Mouse (Mus musculus) intestine, embryonic 16.5 days (tissue): Measurements from ENCODE around the gene Acot7. TPM values are rescaled to one million over a fixed set of nuclear protein-coding genes. Genes with fewer than 3 reads are reported as not detected.
A peak's percentile ranks its signal among the peaks of the same experiment; 100 is the strongest.

Experiments used
- ATAC-seq: fragments of 200-750 bp; cut with Nextera tagmentation; 2 replicates; pipeline ENCODE4 v1.8.0; 2017; ENCODE audit warnings: moderate TSS enrichment, moderate library complexity
- H3K27ac ChIP-seq: fragments of 300-500 bp; sonication (generic); 2 replicates; pipeline ENCODE4 v1.5.1; 2014; ENCODE audit warnings: mild to moderate bottlenecking, low read length
- H3K27me3 ChIP-seq: fragments of 300-500 bp; sonication (generic); replicated peaks from 2 replicates; pipeline ENCODE4 v1.6.1; 2014; ENCODE audit warnings: low read length, control low read depth, mixed read lengths; ENCODE audit not compliant: control insufficient read depth, insufficient read depth
- H3K36me3 ChIP-seq: fragments of 300-500 bp; sonication (generic); 2 replicates; pipeline ENCODE4 v1.6.1; 2014; ENCODE audit warnings: low read length, control low read depth; ENCODE audit not compliant: control insufficient read depth, insufficient read depth
- H3K4me1 ChIP-seq: fragments of 300-500 bp; sonication (generic); 2 replicates; pipeline ENCODE4 v1.6.1; 2014; ENCODE audit warnings: low read length, control low read depth, mixed read lengths; ENCODE audit not compliant: control insufficient read depth, insufficient read depth
- H3K4me2 ChIP-seq: fragments of 300-500 bp; sonication (generic); 2 replicates; pipeline ENCODE4 v1.6.1; 2014; ENCODE audit warnings: low read depth, low read length, control low read depth
- H3K4me3 ChIP-seq: fragments of 300-500 bp; sonication (generic); 2 replicates; pipeline ENCODE4 v1.5.1; 2014; ENCODE audit warnings: mild to moderate bottlenecking, low read length
- H3K9ac ChIP-seq: fragments of 300-500 bp; sonication (generic); 2 replicates; pipeline ENCODE4 v1.6.1; 2014; ENCODE audit warnings: low read depth, low read length
- H3K9me3 ChIP-seq: fragments of 300-500 bp; sonication (generic); 2 replicates; pipeline ENCODE4 v1.6.1; 2016; ENCODE audit warnings: low read length, control low read depth; ENCODE audit not compliant: control insufficient read depth
- WGBS: fragments of 180-500 bp; shearing (Covaris S2); extraction: QIAGEN DNeasy Blood & Tissue Kit; methylation state at CpG from one replicate; pipeline ENCODE4 v1.1.7; 2014; 5-methylcytosine and 5-hydroxymethylcytosine counted together
- polyA plus RNA-seq: library from polyadenylated mRNA; unstranded; fragments of >200 nt; fragmentation: Nextera tagmentation; extraction: Ambion mirVana; gene quantifications from 2 replicates; pipeline ENCODE4 v1.2.1, GENCODE M21; 2015

Acot7 gene
- polyA plus RNA-seq, 1 experiment from 2014 or later, result 52.5 TPM

- peak overlapping the region; percentile 68 for H3K9ac ChIP-seq
- ATAC-seq, result peak; percentile 82
- H3K27ac ChIP-seq, result peak overlapping the region; percentile 94
- peak overlapping the region; percentile 56 for H3K4me2 ChIP-seq
- H3K36me3 ChIP-seq, result no peaks in the 10 kb centered on the region
- H3K4me1 ChIP-seq, result peaks cover 19% of the 10 kb centered on the region
- H3K4me3 ChIP-seq, result peak overlapping the region; percentile 44
- WGBS, result 3% methylated on average over 19 of the region's 19 CpGs
- H3K27me3 ChIP-seq, result no peaks in the 10 kb centered on the region
- no peaks in the 10 kb centered on the region for H3K9me3 ChIP-seq
These were observed 7.7 kb downstream of the Acot7 start for GRCm38 (mm10) chr4:152185510-152186204.

GRCm38 (mm10) chr4:152186205-152187082 is 8.5 kb downstream of the Acot7 start:
- H3K4me2 ChIP-seq, result peak overlapping the region; percentile 56
- no peaks in the 10 kb centered on the region for H3K9me3 ChIP-seq
- 0 out of 2 replicates have a peak, but pooled peaks have one; percentile 15 for ATAC-seq
- H3K27me3 ChIP-seq, result no peaks in the 10 kb centered on the region
- H3K36me3 ChIP-seq, result no peaks in the 10 kb centered on the region
- peak overlapping the region; percentile 68 for H3K9ac ChIP-seq
- peaks cover 19% of the 10 kb centered on the region for H3K4me1 ChIP-seq
- H3K4me3 ChIP-seq, result peak overlapping the region; percentile 44
- 34% methylated on average over 14 of the region's 14 CpGs for WGBS
- H3K27ac ChIP-seq, result peak overlapping the region; percentile 94

- Histone ChIP-seq H3K4me1 (peaks cover 19% of the 10 kb centered on the region), H3K9me3 (no peaks in the 10 kb centered on the region), H3K4me2 (peak overlapping the region; percentile 56), H3K9ac (no peak overlapping the region), H3K4me3 (no peak overlapping the region), H3K36me3 (no peaks in the 10 kb centered on the region), H3K27ac (peak overlapping the region; percentile 94), H3K27me3 (no peaks in the 10 kb centered on the region)
- ATAC-seq, result no peak
- WGBS, result 80% methylated on average over 9 of the region's 9 CpGs
These were observed 9.2 kb downstream of the Acot7 start for GRCm38 (mm10) chr4:152187142-152187541.

- Histone ChIP-seq H3K4me2 (no peak overlapping the region), H3K4me1 (peaks cover 19% of the 10 kb centered on the region), H3K9ac (no peak overlapping the region), H3K27ac (no peak overlapping the region), H3K27me3 (no peaks in the 10 kb centered on the region), H3K4me3 (no peak overlapping the region), H3K36me3 (no peaks in the 10 kb centered on the region), H3K9me3 (no peaks in the 10 kb centered on the region)
- ATAC-seq, result no peak
- 92% methylated on average over 2 of the region's 2 CpGs for WGBS
These were observed 10.7 kb downstream of the Acot7 start for GRCm38 (mm10) chr4:152188651-152189050.

- H3K27ac ChIP-seq, result no peak overlapping the region
- no peaks in the 10 kb centered on the region for H3K27me3 ChIP-seq
- no peak overlapping the region for H3K9ac ChIP-seq
- no peak overlapping the region for H3K4me3 ChIP-seq
- peaks cover 19% of the 10 kb centered on the region for H3K4me1 ChIP-seq
- H3K36me3 ChIP-seq, result no peaks in the 10 kb centered on the region
- no peak for ATAC-seq
- no peaks in the 10 kb centered on the region for H3K9me3 ChIP-seq
- 84% methylated on average over 6 of the region's 6 CpGs for WGBS
- no peak overlapping the region for H3K4me2 ChIP-seq
These were observed 11.1 kb downstream of the Acot7 start for GRCm38 (mm10) chr4:152189071-152189470.

GRCm38 (mm10) chr4:152189691-152190090 is 11.8 kb downstream of the Acot7 start:
- no peak overlapping the region for H3K4me3 ChIP-seq
- H3K27me3 ChIP-seq, result no peaks in the 10 kb centered on the region
- H3K4me1 ChIP-seq, result peaks cover 19% of the 10 kb centered on the region
- H3K4me2 ChIP-seq, result no peak overlapping the region
- 80% methylated on average over 4 of the region's 4 CpGs for WGBS
- H3K9me3 ChIP-seq, result no peaks in the 10 kb centered on the region
- H3K9ac ChIP-seq, result no peak overlapping the region
- H3K36me3 ChIP-seq, result no peaks in the 10 kb centered on the region
- H3K27ac ChIP-seq, result no peak overlapping the region
- ATAC-seq, result no peak

- H3K4me1 ChIP-seq, result peaks cover 17% of the 10 kb centered on the region
- no peaks in the 10 kb centered on the region for H3K9me3 ChIP-seq
- no peak overlapping the region for H3K4me2 ChIP-seq
- no peak overlapping the region for H3K4me3 ChIP-seq
- no peaks in the 10 kb centered on the region for H3K27me3 ChIP-seq
- no peaks in the 10 kb centered on the region for H3K36me3 ChIP-seq
- no peak overlapping the region for H3K27ac ChIP-seq
- WGBS, result 73% methylated on average over 11 of the region's 11 CpGs
- no peak for ATAC-seq
- no peak overlapping the region for H3K9ac ChIP-seq
These were observed 12.2 kb downstream of the Acot7 start for GRCm38 (mm10) chr4:152190096-152190653.

- Histone ChIP-seq H3K4me3 (no peak overlapping the region), H3K4me2 (no peak overlapping the region), H3K4me1 (peaks cover 12% of the 10 kb centered on the region), H3K27ac (no peak overlapping the region), H3K27me3 (no peaks in the 10 kb centered on the region), H3K36me3 (no peaks in the 10 kb centered on the region), H3K9me3 (no peaks in the 10 kb centered on the region), H3K9ac (no peak overlapping the region)
- ATAC-seq, result no peak
- WGBS, result 77% methylated on average over 5 of the region's 5 CpGs
These were observed 12.8 kb downstream of the Acot7 start for GRCm38 (mm10) chr4:152190701-152191100.

GRCm38 (mm10) chr4:152192569-152192968 is 14.6 kb downstream of the Acot7 start:
- H3K9ac ChIP-seq, result no peak overlapping the region
- H3K36me3 ChIP-seq, result no peaks in the 10 kb centered on the region
- no peak overlapping the region for H3K27ac ChIP-seq
- ATAC-seq, result no peak
- H3K4me3 ChIP-seq, result no peak overlapping the region
- no peaks in the 10 kb centered on the region; the same call in 1 of the 2 replicates for H3K4me1 ChIP-seq
- no peaks in the 10 kb centered on the region for H3K27me3 ChIP-seq
- no peak overlapping the region for H3K4me2 ChIP-seq
- no peaks in the 10 kb centered on the region for H3K9me3 ChIP-seq
- 61% methylated on average over 4 of the region's 4 CpGs for WGBS
